Mouse (Mus musculus) Muller cell, postnatal 12 days (primary cell): Measurements from ENCODE around the gene BC052040.
A peak's percentile ranks its signal among the peaks of the same experiment; 100 is the strongest.

Experiments
- DNase-seq: peaks from one replicate; pipeline ENCODE4 v3.0.0-alpha.2; 2015; ENCODE audit errors: inconsistent ontology term

Gene BC052040

DNA sequence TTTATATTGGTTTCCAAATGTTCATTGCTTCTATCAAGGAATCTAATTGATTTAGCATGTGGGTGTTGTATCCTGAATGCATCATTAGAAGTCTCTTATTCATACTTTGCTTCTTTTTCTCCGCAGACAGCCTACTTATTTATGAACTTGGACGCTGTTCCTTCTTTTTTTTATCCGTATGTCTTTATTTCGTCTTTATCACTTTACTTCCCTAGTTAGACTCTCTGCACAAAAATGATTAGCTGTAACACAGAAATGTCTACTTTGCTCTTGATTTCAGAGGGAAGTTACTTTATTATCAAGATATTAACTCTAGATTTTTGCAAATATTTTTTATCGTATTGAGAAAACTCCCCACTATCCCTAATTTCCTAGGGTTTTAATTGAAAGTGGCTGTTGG is 117.5 kb downstream of the BC052040 start:
- no peak for DNase-seq

- DNase-seq: no peak
Measured at GRCm38 (mm10) chr2:115702610-115703009, 121.1 kb downstream of the BC052040 start.

DNA sequence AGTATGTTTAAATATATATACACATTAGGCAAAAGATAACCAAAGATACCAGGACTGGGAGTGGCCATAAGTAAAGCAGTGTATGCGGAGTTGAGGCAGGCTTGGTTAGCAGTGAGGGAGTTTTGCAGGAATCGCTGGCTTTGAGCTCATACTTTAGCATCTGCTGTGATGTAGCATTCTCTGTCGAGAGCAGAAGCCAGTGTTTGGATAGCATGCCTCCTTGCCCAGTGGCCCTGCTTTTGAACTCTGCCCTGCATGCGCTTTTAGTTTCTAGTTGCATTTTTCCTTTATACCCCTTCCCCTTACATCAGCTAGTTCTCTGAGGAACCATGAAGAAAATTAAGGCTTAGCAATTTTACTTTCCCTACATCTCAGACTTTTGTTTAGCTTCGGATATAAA is 136.0 kb downstream of the BC052040 start:
- DNase-seq: no peak

- DNase-seq: no peak
Measured at GRCm38 (mm10) chr2:115717980-115718379, 136.5 kb downstream of the BC052040 start.

- DNase-seq: peak; percentile 72
Measured at GRCm38 (mm10) chr2:115723452-115723851, 141.9 kb downstream of the BC052040 start.

GRCm38 (mm10) chr2:115724216-115724615 is 142.7 kb downstream of the BC052040 start:
- DNase-seq: no peak

DNA sequence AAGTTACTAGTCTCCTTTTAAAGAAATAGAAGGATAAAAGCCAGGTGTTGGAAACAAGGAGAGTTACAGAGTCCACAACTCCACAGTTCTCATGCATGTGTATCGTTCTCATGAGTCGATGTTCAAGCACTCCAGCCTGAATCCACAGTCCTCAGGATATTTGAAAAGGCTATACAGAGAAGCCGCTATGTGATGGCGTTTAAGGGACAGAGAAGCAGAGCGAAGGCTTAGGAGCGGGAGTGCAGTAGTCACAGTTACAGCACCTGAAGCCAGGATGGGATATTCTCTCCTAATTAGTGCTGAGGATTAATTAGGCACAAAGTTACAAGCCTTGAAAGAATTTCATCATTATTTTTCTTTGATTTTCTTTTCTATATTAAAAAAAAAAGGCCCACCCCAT is 143.2 kb downstream of the BC052040 start:
- no peak for DNase-seq

DNA sequence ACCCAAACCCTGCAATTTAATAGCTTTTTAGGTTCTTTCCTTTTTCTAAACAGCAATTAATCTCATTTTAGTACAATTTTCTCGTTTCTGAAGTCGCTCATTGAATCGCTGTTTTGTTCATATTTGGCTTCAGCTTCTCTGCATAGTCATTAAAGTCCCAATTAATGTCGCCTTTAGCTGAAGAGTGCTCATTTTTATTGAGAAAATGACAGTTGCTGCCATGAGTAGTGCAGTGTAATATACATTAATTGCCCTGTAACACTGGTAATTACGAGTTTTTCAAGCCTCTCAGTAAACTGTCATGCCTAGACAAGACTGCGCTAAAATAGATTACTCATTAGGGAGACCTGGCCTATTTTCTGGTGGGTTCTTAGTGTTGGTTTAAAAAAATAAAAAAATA is 144.0 kb downstream of the BC052040 start:
- DNase-seq: peak; percentile 42

DNA sequence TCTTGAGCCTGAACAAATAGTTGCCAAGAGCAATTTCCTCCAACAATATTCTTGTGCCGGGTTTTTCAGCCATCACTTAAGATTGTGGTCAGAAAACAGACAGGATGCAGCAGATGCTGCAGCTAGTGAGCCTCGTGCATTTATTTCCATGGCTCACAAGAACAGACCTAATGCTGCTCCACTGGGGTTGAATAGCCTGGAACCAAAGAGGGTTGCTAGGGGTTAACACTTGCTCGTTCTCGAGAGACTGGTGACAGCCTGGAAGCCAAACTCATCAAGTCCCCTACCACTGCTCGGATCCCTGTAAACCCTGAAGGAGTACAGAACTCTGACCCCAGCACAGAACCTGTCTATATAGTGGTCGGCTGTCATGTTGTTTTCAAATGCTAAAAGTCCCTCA is 144.4 kb downstream of the BC052040 start:
- DNase-seq: no peak

DNA sequence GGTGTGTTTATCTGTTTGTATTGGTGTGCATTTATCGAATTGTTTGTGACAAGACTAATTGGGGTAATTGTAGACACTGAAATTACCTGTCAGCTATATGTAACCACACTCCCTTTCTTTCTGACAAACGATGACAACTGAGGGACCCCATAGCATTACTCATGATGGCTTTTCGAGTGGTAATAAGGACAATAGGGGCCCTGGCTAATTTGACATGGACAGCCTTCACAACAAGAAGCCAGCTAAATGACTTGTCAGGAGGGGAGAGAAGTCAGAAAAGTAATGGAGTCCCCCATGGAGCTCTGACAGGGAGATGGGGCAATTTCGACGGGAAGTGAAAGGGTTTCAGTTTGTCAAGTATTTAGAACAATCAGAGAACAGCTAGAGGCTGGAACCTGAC is 145.3 kb downstream of the BC052040 start:
- no peak for DNase-seq

DNA sequence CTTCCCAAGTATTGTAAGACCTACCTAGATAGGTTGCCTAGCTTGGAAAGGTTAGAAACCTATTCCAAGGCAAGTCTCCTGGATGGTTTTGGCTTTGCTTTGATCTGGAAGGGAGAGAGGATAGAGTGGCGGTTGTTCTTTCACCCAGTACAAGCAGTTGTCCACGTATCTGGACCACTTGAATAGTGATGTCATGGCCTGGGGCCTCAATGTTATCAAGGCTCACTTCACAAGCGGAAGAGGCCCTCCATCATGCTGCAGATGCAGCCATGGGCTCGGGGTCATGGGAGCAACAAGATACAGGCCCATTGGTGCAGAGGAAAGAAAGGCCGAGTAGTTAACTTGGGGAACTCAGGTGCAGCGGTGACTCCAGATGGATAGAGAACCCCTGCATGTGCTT is 147.1 kb downstream of the BC052040 start:
- no peak for DNase-seq

GRCm38 (mm10) chr2:115730502-115730901 is 149.0 kb downstream of the BC052040 start:
- no peak for DNase-seq

GRCm38 (mm10) chr2:115731171-115731570 is 149.7 kb downstream of the BC052040 start:
- no peak for DNase-seq

DNA sequence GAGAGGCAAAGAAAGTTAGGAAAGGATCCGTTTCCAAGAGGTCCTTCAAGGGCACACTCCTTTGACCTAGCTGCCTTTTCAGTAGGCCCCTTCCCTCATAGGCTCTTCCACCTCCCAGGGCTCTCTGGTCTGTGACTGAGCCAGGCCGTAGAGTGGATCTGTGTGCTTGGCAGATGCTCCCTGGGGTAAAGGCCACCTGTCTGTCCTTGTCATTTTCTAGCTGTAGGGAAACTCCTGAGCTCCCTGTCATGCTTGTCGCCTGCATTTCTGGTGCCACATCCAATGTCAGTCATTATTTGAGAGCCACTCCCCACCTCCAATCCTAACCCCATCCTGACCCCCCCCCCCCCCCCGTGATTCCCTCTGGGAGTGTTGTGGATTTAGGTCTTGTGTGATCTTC is 151.1 kb downstream of the BC052040 start:
- DNase-seq: no peak

DNA sequence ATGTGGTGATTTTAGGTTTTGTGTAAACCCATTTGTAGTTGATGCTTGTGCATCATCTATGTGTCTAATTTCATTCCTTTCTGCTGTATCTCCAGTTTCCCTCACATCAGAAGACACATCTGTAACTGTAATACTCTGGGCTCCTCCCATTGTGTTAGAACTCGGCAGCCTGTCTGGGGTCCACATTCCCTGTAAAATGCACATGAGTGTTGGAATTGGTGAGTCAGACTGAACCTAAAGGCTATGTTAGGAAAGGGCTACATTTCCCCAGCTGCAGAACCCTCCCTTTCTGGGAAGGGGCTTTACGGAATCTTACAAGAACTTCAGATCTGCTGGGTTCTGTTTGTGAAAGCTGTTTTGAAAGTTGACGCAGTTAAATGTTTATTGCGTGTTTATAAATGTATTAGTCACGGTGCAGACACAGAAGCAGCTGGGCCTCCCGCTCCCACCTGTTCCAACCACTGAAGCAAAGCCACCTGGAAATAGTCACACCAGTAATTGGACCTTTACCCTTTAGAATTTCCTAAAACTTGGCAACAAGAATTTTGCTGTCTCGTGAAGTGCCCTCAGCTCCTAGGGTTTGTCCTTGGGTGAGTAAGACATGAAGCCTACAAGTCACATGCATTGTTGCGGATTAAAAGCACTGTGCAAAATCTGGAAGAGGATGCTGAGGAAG is 151.6 kb downstream of the BC052040 start:
- no peak for DNase-seq

DNA sequence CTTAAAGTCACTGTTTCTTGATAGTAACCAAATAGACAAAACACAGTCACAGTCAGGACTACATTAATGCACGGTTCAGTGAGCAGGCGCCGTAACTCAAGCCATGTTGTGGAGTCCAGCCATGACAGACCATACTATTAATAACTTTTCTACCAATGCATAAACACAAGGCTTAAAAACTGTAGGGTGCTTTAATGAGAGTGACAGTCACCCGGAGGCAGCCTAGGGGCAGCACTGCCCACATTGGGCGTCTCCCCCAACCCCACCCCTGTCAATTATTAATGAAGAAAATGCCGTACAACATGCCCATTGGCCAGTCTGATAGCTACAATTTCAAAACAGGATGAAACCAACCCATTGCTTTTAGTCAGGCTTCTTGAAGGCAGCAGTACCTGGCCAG is 153.3 kb downstream of the BC052040 start:
- no peak for DNase-seq

DNA sequence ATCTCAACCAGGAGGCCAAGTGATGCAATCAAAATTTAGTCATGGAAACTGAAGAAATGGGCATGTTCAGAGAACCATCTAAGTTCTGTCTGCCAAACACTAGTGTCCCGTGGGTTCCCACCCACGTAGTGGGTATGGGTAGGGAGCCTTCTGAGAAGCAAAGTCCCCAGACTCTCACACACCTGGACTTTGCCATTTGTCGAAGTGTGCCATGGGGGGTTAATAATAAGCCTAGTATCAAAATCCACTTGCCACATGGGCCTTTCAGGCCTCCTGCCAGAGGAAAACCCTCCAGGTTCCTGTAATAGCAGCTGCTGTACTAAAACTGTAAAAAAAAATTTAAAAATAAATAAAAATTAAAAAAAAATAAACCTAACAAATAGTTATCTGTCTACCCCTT is 154.9 kb downstream of the BC052040 start:
- DNase-seq: no peak

GRCm38 (mm10) chr2:115737966-115738365 is 156.4 kb downstream of the BC052040 start:
- DNase-seq: no peak

DNA sequence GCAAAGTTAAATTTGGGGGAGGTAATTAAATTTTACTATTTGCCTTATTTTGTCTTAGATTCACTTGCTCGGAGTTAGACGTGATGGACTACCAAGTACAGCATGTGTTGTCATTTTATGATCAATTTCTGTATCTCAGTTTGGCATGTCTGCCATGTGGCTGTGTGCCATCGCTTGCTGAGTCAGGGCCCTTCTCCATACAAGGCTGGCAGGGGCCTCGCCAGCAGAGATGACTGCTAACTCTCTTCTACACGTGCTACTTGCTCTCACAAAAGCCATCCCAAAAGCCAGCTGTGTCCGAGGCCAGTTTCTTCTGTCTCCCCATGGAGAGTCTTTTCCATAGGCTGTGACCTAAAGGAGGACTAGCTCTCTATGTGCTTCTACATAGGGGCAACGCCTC is 160.5 kb downstream of the BC052040 start:
- DNase-seq: peak; percentile 11

GRCm38 (mm10) chr2:115747639-115748038 is 166.1 kb downstream of the BC052040 start:
- DNase-seq: no peak

DNA sequence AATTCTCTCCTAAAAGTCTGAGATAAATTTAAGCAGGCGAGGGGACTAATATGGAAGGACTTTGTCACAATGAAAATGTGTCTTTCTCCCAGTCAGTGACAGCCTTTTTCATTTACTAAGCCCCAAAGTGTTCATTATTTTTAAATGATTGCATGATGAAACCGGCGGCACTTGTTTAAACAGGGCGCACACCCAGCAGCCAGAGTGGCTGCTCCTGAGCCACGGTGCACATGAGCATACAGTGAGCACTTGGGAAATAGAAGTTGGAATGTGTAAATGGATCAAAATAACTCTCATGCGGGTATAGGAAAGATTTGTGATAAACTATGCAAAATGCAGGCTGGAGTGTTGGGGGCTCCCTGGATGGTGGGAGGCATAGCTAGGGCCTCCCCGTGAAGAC is 169.7 kb downstream of the BC052040 start:
- DNase-seq: no peak

DNA sequence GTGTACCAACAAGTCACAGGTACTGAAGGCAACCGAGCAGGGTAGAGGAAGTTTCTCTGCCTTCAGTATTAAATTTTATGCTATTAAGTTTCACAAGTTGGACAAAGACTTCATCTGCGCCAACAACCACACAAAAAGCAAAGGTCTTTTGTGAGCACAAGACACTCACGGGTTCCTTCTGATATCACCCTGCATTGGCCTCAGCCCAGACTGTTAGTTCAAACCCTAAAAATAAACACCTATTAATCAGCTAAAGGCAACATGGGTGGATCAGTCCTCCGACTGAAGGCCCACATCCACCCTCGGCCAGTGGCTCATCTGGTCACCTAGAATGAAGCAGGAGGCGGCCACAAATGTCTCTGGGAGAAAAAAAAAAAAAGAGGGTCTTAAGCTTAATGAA is 176.2 kb downstream of the BC052040 start:
- no peak for DNase-seq

DNA sequence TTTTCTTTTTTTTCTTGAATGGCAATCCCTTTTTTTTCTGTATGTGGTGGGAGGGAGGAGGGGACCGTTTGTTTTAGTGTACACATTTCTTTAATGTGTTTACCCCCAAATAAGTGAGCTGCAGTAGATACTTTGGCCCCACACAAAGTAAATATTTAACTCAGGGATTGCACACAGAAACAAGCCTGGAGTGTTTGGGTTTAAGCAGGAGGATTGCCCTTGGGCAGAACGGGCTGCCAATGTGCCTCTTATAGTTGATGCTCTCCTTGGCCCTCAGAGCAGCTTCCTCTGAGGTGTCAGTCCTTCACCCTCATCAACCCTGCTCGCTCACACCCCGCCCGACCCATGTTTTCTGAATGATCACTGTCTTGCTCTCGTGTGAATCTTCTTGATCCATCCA is 177.0 kb downstream of the BC052040 start:
- no peak for DNase-seq

DNA sequence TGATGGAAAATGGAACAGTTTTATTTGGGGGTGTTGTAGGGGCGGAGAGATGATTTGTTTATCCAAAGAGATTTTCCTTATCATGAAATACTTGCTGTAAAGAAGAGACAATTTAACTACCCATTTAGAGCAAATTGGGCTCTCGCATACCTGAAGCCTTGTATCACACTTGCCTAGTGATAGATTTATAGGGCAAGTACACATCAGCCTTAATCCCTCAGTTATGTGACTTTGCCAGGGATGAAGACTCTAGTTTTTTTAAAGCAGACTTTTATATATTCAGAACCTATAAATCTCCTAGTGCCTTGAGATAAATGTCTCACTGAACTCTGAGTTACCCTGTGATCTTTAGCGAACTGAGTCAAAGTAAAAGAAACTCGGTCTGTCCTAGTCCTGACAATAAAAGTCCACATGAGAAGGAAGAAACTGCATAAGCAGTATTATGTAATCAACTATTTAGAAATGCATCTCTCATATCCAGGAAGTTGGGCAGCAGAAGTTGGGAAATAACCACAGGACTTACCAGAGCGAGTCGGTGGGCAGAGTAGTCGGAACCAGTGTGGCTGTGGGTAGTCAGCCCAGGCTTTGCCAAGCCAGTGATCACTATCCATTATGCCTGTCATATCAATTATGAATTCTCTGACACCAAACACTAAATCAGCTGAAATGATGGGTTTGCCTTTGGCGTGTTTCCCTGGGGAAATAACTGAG is 183.2 kb downstream of the BC052040 start:
- DNase-seq: peak; percentile 53
